Mouse (Mus musculus) heart, postnatal 0 days (tissue): ENCODE data around the gene Fbxo21. TPM values are rescaled to one million over a fixed set of nuclear protein-coding genes. Genes with fewer than 3 reads are reported as not detected.

Experiments
- ATAC-seq: fragments of 200-750 bp; cut with Nextera tagmentation; 2 replicates; pipeline ENCODE4 v1.8.0; 2017; ENCODE audit warnings: low read depth, moderate number of reproducible peaks, moderate library complexity; ENCODE audit not compliant: insufficient read depth
- DNase-seq: peaks from one replicate; pipeline ENCODE4 v3.0.0-alpha.2; 2016; ENCODE audit warnings: low spot score
- H3K27ac ChIP-seq: fragments of 300-500 bp; sonication (generic); 2 replicates; pipeline ENCODE4 v1.5.1; 2014; ENCODE audit warnings: low read depth, mild to moderate bottlenecking
- H3K27me3 ChIP-seq: fragments of 300-500 bp; sonication (generic); 2 replicates; pipeline ENCODE4 v1.6.1; 2014; ENCODE audit warnings: low read length, mixed read lengths; ENCODE audit not compliant: control insufficient read depth, insufficient read depth
- H3K36me3 ChIP-seq: fragments of 300-500 bp; sonication (generic); replicated peaks from 2 replicates; pipeline ENCODE4 v1.6.1; 2014; ENCODE audit warnings: low read length, mixed read lengths; ENCODE audit not compliant: control insufficient read depth, insufficient read depth
- H3K4me1 ChIP-seq: fragments of 300-500 bp; sonication (generic); 2 replicates; pipeline ENCODE4 v1.6.1; 2014; ENCODE audit warnings: antibody characterized with exemption; ENCODE audit not compliant: control insufficient read depth, insufficient read depth
- H3K4me2 ChIP-seq: fragments of 300-500 bp; sonication (generic); 2 replicates; pipeline ENCODE4 v1.6.1; 2014; ENCODE audit warnings: low read depth, mild to moderate bottlenecking, low read length, moderate library complexity
- H3K4me3 ChIP-seq: fragments of 300-500 bp; sonication (generic); 2 replicates; pipeline ENCODE4 v1.5.1; 2014; ENCODE audit warnings: low read depth, low read length
- H3K9ac ChIP-seq: fragments of 300-500 bp; sonication (generic); replicated peaks from 2 replicates; pipeline ENCODE4 v1.6.1; 2014; ENCODE audit warnings: low read depth, low read length, mixed read lengths
- H3K9me3 ChIP-seq: fragments of 300-500 bp; sonication (generic); replicated peaks from 2 replicates; pipeline ENCODE4 v1.6.1; 2016; ENCODE audit warnings: low read length; ENCODE audit not compliant: control insufficient read depth
- CTCF ChIP-seq: IDR thresholded peaks from 2 replicates; pipeline ENCODE4 v1.5.1; 2016; ENCODE audit warnings: antibody characterized with exemption, control low read depth, low read depth
- EP300 ChIP-seq: IDR thresholded peaks from 2 replicates; pipeline ENCODE4 v1.6.1; 2016; ENCODE audit warnings: antibody characterized with exemption, low read depth
- WGBS: fragments of 180-500 bp; shearing (Covaris S2); extraction: QIAGEN DNeasy Blood & Tissue Kit; methylation state at CpG from one replicate; pipeline ENCODE4 v1.1.7; 2014; 5-methylcytosine and 5-hydroxymethylcytosine counted together
- polyA plus RNA-seq: library from polyadenylated mRNA; unstranded; fragments of >200 nt; fragmentation: Nextera tagmentation; extraction: Ambion mirVana; gene quantifications from 2 replicates; pipeline ENCODE4 v1.2.1, GENCODE M21; 2015
- total RNA-seq: library from RNA; depleted of rRNA; stranded (reverse); fragments of >200 nt; gene quantifications from 2 replicates; pipeline ENCODE4 v1.2.3, GENCODE M21; 2014; ENCODE audit warnings: low replicate concordance

Fbxo21 gene
- total and polyA plus RNA-seq, 2 experiments from 2014 or later = 36.0 to 50.8 TPM

DNA sequence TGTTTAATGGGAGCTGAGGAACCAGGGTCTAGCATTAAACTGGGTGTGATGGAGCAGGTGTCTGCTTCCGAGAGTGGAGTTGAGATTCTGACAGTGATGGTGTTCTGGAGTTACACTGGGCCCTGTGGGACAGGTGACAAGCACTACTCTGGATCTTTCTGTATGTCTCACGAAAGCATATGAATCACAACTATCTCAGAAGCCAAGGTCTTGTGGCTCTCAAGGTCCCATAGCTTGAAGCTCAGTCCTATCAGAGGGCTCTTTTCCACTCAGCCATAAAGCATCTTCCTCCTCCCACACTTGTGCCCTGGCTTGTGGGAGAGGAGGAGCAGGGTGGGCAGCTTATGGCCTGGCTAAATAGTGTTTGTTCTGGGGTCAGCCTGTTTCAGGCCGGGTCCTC is 14.4 kb downstream of the Fbxo21 start:
- no peak overlapping the region for H3K27ac ChIP-seq
- no peak for DNase-seq
- no peak overlapping the region for H3K9ac ChIP-seq
- TF ChIP-seq EP300 (no peak), CTCF (no peak)
- H3K4me1 ChIP-seq = peaks cover 6% of the 10 kb centered on the region; the same call in 1 of the 2 replicates
- H3K36me3 ChIP-seq = peaks cover 90% of the 10 kb centered on the region
- WGBS = 80% methylated on average over 3 of the region's 3 CpGs
- H3K9me3 ChIP-seq = no peaks in the 10 kb centered on the region
- no peak overlapping the region for H3K4me2 ChIP-seq
- H3K27me3 ChIP-seq = no peaks in the 10 kb centered on the region
- ATAC-seq = no peak
- H3K4me3 ChIP-seq = no peak overlapping the region

DNA sequence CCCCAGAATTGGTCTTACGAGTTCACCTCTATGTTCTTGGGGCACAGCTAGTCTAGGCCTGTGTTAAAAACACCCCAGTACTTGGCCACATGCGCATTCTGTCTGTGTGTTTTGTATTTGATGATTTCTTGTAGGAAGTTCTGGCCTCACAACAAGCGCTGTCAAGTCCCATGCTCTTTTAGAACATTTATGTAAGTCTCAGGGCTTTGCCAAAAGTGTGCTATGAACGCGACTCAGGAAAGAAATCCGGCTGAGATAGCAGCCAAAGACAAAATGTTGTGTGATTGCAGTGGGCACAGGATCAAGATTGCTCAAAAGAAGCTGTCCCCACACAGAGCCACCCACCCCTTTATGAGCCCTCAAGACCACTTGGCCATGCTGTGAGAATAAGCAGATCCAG is 17.0 kb downstream of the Fbxo21 start:
- no peak for TF ChIP-seq EP300
- TF ChIP-seq CTCF = no peak

DNA sequence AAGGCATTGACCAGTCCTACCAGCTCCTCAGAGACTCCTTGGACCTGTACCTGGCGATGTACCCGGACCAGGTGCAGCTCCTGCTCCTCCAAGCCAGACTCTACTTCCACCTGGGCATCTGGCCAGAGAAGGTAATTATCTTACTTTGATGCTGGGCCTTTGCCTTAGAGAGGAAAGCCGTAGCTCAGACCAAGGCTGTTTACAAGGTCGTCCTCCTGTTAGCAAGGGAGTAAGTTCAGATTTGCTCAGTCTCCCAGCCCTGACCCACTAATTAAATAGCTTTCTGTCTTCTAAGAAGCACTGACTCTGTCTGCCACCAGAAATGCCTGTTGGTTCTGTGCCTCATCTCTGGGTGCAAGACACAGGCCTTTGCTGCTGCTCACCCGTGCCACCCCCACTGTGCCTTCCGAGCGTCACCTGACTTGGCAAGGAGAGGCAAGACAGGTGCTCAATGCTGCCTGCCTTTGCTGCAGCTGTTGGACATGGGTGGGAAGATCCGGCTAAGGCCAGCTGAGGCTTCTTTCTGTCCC is 18.9 kb downstream of the Fbxo21 start:
- 88% methylated on average over 8 of the region's 8 CpGs for WGBS
- no peak overlapping the region for H3K4me3 ChIP-seq
- H3K4me2 ChIP-seq = no peak overlapping the region
- no peak for DNase-seq
- no peak overlapping the region for H3K9ac ChIP-seq
- no peak for ATAC-seq
- no peaks in the 10 kb centered on the region for H3K27me3 ChIP-seq
- H3K36me3 ChIP-seq = peaks cover 93% of the 10 kb centered on the region
- 0 out of 2 replicates have a peak, but pooled peaks cover 5% of the 10 kb centered on the region for H3K4me1 ChIP-seq
- no peak overlapping the region for H3K27ac ChIP-seq
- H3K9me3 ChIP-seq = no peaks in the 10 kb centered on the region
- no peak for TF ChIP-seq EP300
- no peak for TF ChIP-seq CTCF

More for the DNA sequence above, 17.0 kb downstream of the Fbxo21 start:
- no peak overlapping the region for H3K4me2 ChIP-seq
- 86% methylated on average over 6 of the region's 6 CpGs for WGBS
- no peaks in the 10 kb centered on the region for H3K9me3 ChIP-seq
- peaks cover 11% of the 10 kb centered on the region; the same call in 1 of the 2 replicates for H3K4me1 ChIP-seq
- H3K27me3 ChIP-seq = no peaks in the 10 kb centered on the region
- no peak overlapping the region for H3K4me3 ChIP-seq
- DNase-seq (no peak), ATAC-seq (no peak)
- peaks cover 88% of the 10 kb centered on the region for H3K36me3 ChIP-seq
- no peak overlapping the region for H3K27ac ChIP-seq
- no peak overlapping the region for H3K9ac ChIP-seq

DNA sequence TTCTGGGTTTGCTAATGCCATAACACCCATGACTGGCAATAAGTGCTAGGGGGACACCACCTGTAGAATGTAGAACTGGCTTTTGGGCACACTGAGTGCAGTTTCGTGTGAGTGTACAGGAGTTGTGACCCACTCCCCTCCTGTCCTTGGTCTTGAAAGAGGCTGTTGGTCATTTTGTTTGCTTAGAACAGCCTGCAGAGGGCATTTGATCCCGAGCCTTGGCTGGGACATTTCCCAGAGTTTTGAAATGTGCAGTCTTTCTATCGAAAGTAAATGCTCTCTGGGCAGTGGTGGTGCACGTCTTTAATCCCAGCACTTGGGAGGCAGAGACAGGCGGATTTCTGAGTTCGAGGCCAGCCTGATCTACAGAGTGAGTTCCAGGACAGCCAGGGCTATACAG is 19.4 kb downstream of the Fbxo21 start:
- ATAC-seq = no peak
- H3K4me2 ChIP-seq = no peak overlapping the region
- WGBS = 80% methylated on average over 6 of the region's 6 CpGs
- TF ChIP-seq EP300 (no peak), CTCF (no peak)
- H3K27ac ChIP-seq = no peak overlapping the region
- no peaks in the 10 kb centered on the region for H3K27me3 ChIP-seq
- no peaks in the 10 kb centered on the region for H3K9me3 ChIP-seq
- H3K4me1 ChIP-seq = 0 out of 2 replicates have a peak, but pooled peaks cover 5% of the 10 kb centered on the region
- DNase-seq = no peak
- H3K36me3 ChIP-seq = peaks cover 93% of the 10 kb centered on the region
- H3K4me3 ChIP-seq = no peak overlapping the region
- no peak overlapping the region for H3K9ac ChIP-seq

DNA sequence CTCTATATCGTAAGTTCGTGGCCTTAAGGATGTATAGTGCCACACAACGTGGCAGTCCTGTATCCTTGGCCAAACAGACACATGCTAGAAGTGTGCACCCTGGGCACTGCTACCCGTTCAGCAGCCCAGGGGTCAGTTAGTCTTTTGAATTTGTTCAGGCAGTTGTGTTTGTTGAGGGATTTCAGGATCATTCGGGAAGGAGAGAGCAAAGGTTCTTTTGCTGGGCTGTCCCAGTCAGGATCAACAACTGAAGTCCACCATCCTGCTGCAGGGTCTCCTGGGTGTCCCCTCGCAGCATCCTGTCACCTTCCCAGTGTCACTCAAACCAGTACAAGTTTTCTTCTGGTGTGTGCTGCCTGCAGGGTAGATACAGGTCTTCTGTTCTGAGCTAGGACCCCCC is 20.1 kb downstream of the Fbxo21 start:
- H3K36me3 ChIP-seq = peaks cover 93% of the 10 kb centered on the region
- no peak overlapping the region for H3K27ac ChIP-seq

DNA sequence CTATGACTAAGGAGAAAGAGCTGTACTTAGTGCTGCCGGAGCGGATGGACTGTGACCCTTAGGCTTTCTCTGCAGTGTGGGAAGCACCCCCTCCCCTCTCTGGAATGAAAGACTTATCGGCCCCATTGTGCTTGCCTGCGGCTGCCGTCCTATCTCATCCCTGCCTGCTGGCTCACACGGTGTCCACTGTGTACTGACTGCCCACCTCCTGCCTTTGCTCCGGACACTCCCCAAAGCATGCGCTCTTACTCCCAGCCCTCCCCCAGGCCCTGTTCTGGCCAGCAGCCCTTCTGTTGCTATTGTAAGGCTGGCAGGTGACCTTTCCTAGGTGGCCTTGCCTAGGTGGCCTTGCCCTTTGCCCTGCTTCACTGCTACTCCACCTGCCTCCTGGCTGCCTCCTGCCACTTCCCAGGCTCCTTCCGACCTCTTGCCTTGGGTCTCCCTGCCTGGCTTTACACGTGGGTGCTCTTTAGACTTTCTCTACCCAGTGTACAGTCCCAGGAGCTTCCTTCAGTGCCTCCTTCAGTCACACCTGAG is 21.0 kb downstream of the Fbxo21 start:
- peaks cover 93% of the 10 kb centered on the region for H3K36me3 ChIP-seq
- no peaks in the 10 kb centered on the region for H3K9me3 ChIP-seq
- 0 out of 2 replicates have a peak overlapping the region, but pooled peaks have one; percentile 6 for H3K9ac ChIP-seq
- no peak overlapping the region for H3K4me2 ChIP-seq
- WGBS = 24% methylated on average over 10 of the region's 10 CpGs
- no peak overlapping the region for H3K4me3 ChIP-seq
- ATAC-seq = peak; percentile 53; the same call in 1 of the 2 replicates
- DNase-seq = no peak
- H3K27me3 ChIP-seq = no peaks in the 10 kb centered on the region
- H3K4me1 ChIP-seq = 0 out of 2 replicates have a peak, but pooled peaks cover 5% of the 10 kb centered on the region
- no peak overlapping the region for H3K27ac ChIP-seq
- TF ChIP-seq CTCF = no peak
- no peak for TF ChIP-seq EP300

More for the DNA sequence above, 20.1 kb downstream of the Fbxo21 start:
- no peak overlapping the region for H3K4me2 ChIP-seq
- no peak for TF ChIP-seq EP300
- WGBS = 95% methylated on average over 6 of the region's 6 CpGs
- H3K27me3 ChIP-seq = no peaks in the 10 kb centered on the region
- H3K4me1 ChIP-seq = 0 out of 2 replicates have a peak, but pooled peaks cover 5% of the 10 kb centered on the region
- DNase-seq (no peak), ATAC-seq (no peak)
- no peaks in the 10 kb centered on the region for H3K9me3 ChIP-seq
- H3K4me3 ChIP-seq = no peak overlapping the region
- no peak overlapping the region for H3K9ac ChIP-seq
